In the genomic region with DNA sequence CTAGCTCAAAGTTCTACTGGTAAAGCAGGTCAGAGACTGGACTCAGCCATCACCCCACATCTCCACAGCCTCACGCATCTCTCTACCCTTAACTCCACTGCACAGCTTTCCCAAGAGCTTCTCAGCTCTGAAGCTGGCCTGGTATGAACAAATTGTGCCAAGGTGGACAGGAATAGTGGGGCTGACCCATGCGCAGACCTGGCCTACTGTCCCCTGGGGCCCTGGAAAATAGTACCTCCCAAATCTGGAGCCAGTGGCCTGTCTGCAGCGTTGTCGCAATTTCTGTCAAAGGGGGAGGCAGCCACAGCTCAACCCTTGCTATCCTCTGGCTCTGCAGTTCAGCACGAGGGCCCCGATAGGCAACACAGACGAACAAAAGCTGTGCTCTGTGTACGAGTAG, we compare ENCODE assay signal across 13 mouse cellular contexts. TPM values are rescaled to one million over a fixed set of nuclear protein-coding genes. Genes with fewer than 3 reads are reported as not detected.
DNase-seq lines count a peak whose midpoint lies in the region; ATAC-seq and TF ChIP-seq lines count a peak whose summit lies in the region.
"Had no signal": no experiment of that assay in that cellular context is flagged by ENCODE, and none has a peak within 500 bp of the region (broad histone marks: within the 10 kb centered on the region; RNA-seq: fewer than 3 reads in every experiment).

A gene (plus strand): TSS at position 315 of the 400 bp plus-strand sequence.

- no peak for TF ChIP-seq POLR2A in limb, embryonic 14.5 days (IDR thresholded peaks at IDR 0.05; ENCODE audit: borderline replicate concordance, extremely low read depth, insufficient read depth, insufficient read length)

- H3K27me3 ChIP-seq in midbrain, embryonic 10.5 days (ENCODE audit: low read depth, poor library complexity, severe bottlenecking), result 0 out of 2 replicates have a peak, but pooled peaks cover 4% of the 10 kb centered on the region
- H3K27me3 ChIP-seq in midbrain, embryonic 16.5 days (ENCODE audit: control insufficient read depth, insufficient read depth, low read depth, low read length), result no peaks in the 10 kb centered on the region
- 0 out of 2 replicates have a peak, but pooled peaks cover 4% of the 10 kb centered on the region for H3K27me3 ChIP-seq in heart, embryonic 13.5 days (replicated peaks)
- no peaks in the 10 kb centered on the region for H3K27me3 ChIP-seq in limb, embryonic 14.5 days (ENCODE audit: control insufficient read depth, insufficient read depth, low read length)
- H3K27me3 ChIP-seq in intestine, embryonic 16.5 days (replicated peaks; ENCODE audit: control insufficient read depth, insufficient read depth, low read length), result no peaks in the 10 kb centered on the region
- H3K27me3 ChIP-seq: forebrain, embryonic 13.5 days; lung, embryonic 15.5 days; midbrain, embryonic 12.5 days had no signal

- WGBS in midbrain, embryonic 10.5 days, result 89% methylated on average over 8 of the region's 8 CpGs
- WGBS in midbrain, embryonic 16.5 days, result 87% methylated on average over 8 of the region's 8 CpGs
- WGBS in heart, embryonic 13.5 days, result 77% methylated on average over 8 of the region's 8 CpGs
- WGBS in limb, embryonic 14.5 days, result 86% methylated on average over 8 of the region's 8 CpGs
- WGBS in intestine, embryonic 16.5 days, result 88% methylated on average over 8 of the region's 8 CpGs

- peaks cover 21% of the 10 kb centered on the region for H3K4me1 ChIP-seq in midbrain, embryonic 10.5 days
- peaks cover 2% of the 10 kb centered on the region; the same call in 1 of the 2 replicates for H3K4me1 ChIP-seq in midbrain, embryonic 16.5 days (ENCODE audit: control insufficient read depth, insufficient read depth, low read length)
- H3K4me1 ChIP-seq in brown adipose tissue, adult 24 weeks (ENCODE audit: control insufficient read depth, insufficient read depth, insufficient read length, low read length), result peaks cover 28% of the 10 kb centered on the region
- peaks cover 64% of the 10 kb centered on the region for H3K4me1 ChIP-seq in heart, embryonic 13.5 days
- peaks cover 22% of the 10 kb centered on the region for H3K4me1 ChIP-seq in limb, embryonic 14.5 days (ENCODE audit: control insufficient read depth, insufficient read depth, low read length)
- H3K4me1 ChIP-seq in intestine, embryonic 16.5 days (ENCODE audit: control insufficient read depth, insufficient read depth, low read length), result peaks cover 15% of the 10 kb centered on the region

- no peak within 1 kb of the TSS for H3K4me2 ChIP-seq in midbrain, embryonic 16.5 days (ENCODE audit: low read length)
- H3K4me2 ChIP-seq in heart, embryonic 13.5 days, result peak within 1 kb of the TSS; percentile 68; the same call in 1 of the 2 replicates
- no peak within 1 kb of the TSS for H3K4me2 ChIP-seq in limb, embryonic 14.5 days (replicated peaks; ENCODE audit: low read depth, low read length, severe bottlenecking)
- no peak within 1 kb of the TSS for H3K4me2 ChIP-seq in intestine, embryonic 16.5 days (ENCODE audit: low read depth, low read length)
- H3K4me2 ChIP-seq: forebrain, embryonic 13.5 days; lung, embryonic 15.5 days; midbrain, embryonic 12.5 days had no signal

- H3K27ac ChIP-seq in midbrain, embryonic 10.5 days (replicated peaks), result peak within 1 kb of the TSS; percentile 23; the same call in 1 of the 2 replicates
- H3K27ac ChIP-seq in midbrain, embryonic 16.5 days (ENCODE audit: low read length), result no peak within 1 kb of the TSS
- H3K27ac ChIP-seq in brown adipose tissue, adult 24 weeks (replicated peaks; ENCODE audit: low read depth, low read length), result peak within 1 kb of the TSS; percentile 73
- peak within 1 kb of the TSS; percentile 99 for H3K27ac ChIP-seq in heart, embryonic 13.5 days (replicated peaks)
- peak within 1 kb of the TSS; percentile 79 for H3K27ac ChIP-seq in limb, embryonic 14.5 days (replicated peaks; ENCODE audit: low read depth, low read length)
- no peak within 1 kb of the TSS for H3K27ac ChIP-seq in intestine, embryonic 16.5 days (ENCODE audit: low read length)
- H3K27ac ChIP-seq: forebrain, embryonic 13.5 days; midbrain, embryonic 12.5 days had no signal

- no peak within 1 kb of the TSS for H3K9ac ChIP-seq in midbrain, embryonic 16.5 days (ENCODE audit: low read depth, low read length)
- H3K9ac ChIP-seq in heart, embryonic 13.5 days, result peak within 1 kb of the TSS; percentile 29
- no peak within 1 kb of the TSS for H3K9ac ChIP-seq in limb, embryonic 14.5 days (ENCODE audit: low read depth, low read length, severe bottlenecking)
- H3K9ac ChIP-seq in intestine, embryonic 16.5 days (ENCODE audit: low read depth, low read length), result no peak within 1 kb of the TSS
- H3K9ac ChIP-seq: forebrain, embryonic 13.5 days; lung, embryonic 15.5 days; midbrain, embryonic 12.5 days had no signal

- H3K36me3 ChIP-seq in midbrain, embryonic 10.5 days, result no peaks in the 10 kb centered on the region
- no peaks in the 10 kb centered on the region for H3K36me3 ChIP-seq in midbrain, embryonic 16.5 days (ENCODE audit: control insufficient read depth, insufficient read depth, low read length)
- no peaks in the 10 kb centered on the region for H3K36me3 ChIP-seq in heart, embryonic 13.5 days
- H3K36me3 ChIP-seq in limb, embryonic 14.5 days (ENCODE audit: control insufficient read depth, insufficient read depth, low read length), result no peaks in the 10 kb centered on the region
- H3K36me3 ChIP-seq in intestine, embryonic 16.5 days (ENCODE audit: control insufficient read depth, insufficient read depth, low read length), result no peaks in the 10 kb centered on the region
- H3K36me3 ChIP-seq: lung, embryonic 15.5 days; midbrain, embryonic 12.5 days had no signal

- no peak within 1 kb of the TSS for H3K4me3 ChIP-seq in midbrain, embryonic 10.5 days
- no peak within 1 kb of the TSS for H3K4me3 ChIP-seq in midbrain, embryonic 16.5 days (ENCODE audit: low read depth, low read length)
- H3K4me3 ChIP-seq in brown adipose tissue, adult 24 weeks (ENCODE audit: insufficient read depth, low read depth, low read length), result peak within 1 kb of the TSS; percentile 53
- H3K4me3 ChIP-seq in heart, embryonic 13.5 days, result no peak within 1 kb of the TSS
- no peak within 1 kb of the TSS for H3K4me3 ChIP-seq in limb, embryonic 14.5 days (replicated peaks; ENCODE audit: low read length)
- no peak within 1 kb of the TSS for H3K4me3 ChIP-seq in intestine, embryonic 16.5 days (ENCODE audit: low read length)
- H3K4me3 ChIP-seq: forebrain, embryonic 13.5 days; lung, embryonic 15.5 days; midbrain, embryonic 12.5 days had no signal

- no peak for ATAC-seq in midbrain, embryonic 16.5 days
- ATAC-seq in heart, embryonic 13.5 days (ENCODE audit: extremely low read depth, insufficient number of reproducible peaks, low FRiP score, low TSS enrichment), result no peak
- no peak for ATAC-seq in limb, embryonic 14.5 days (ENCODE audit: low FRiP score, low read depth)
- no peak for ATAC-seq in intestine, embryonic 16.5 days
- ATAC-seq: forebrain, embryonic 13.5 days had no signal

- no peaks in the 10 kb centered on the region for H3K9me3 ChIP-seq in midbrain, embryonic 10.5 days (replicated peaks)
- H3K9me3 ChIP-seq in midbrain, embryonic 16.5 days (replicated peaks; ENCODE audit: control insufficient read depth, low read length, poor library complexity, severe bottlenecking), result no peaks in the 10 kb centered on the region
- no peaks in the 10 kb centered on the region for H3K9me3 ChIP-seq in heart, embryonic 13.5 days
- H3K9me3 ChIP-seq in limb, embryonic 14.5 days (ENCODE audit: control insufficient read depth, low read length), result no peaks in the 10 kb centered on the region
- H3K9me3 ChIP-seq in intestine, embryonic 16.5 days (ENCODE audit: control insufficient read depth, low read length), result no peaks in the 10 kb centered on the region
- H3K9me3 ChIP-seq: forebrain, embryonic 13.5 days; lung, embryonic 15.5 days; midbrain, embryonic 12.5 days had no signal

- no peak for DNase-seq in midbrain, embryonic 10.5 days (ENCODE audit: low spot score)
- DNase-seq in limb, embryonic 14.5 days (ENCODE audit: low spot score), result no peak
- no peak for DNase-seq in MN1 (ENCODE audit: low spot score)
- DNase-seq in B cell, adult 2 months, result no peak

RNA-seq across cellular contexts. Expression of the gene that starts here (rescaled TPM):
- polyA plus RNA-seq in midbrain, embryonic 10.5 days (2016; fragmentation: Nextera tagmentation; extraction: Ambion mirVana), result not detected in 2 replicates
- 0.16 and 0.17 TPM in 2 replicates for polyA plus RNA-seq in midbrain, embryonic 16.5 days (2015; fragmentation: Nextera tagmentation; extraction: Ambion mirVana)
- polyA plus RNA-seq in brown adipose tissue, adult 24 weeks (2012; ENCODE audit: insufficient read depth, insufficient read length, missing spikeins), result 130 and 140 TPM in 2 replicates
- polyA plus RNA-seq in heart, embryonic 13.5 days (2015; fragmentation: Nextera tagmentation; extraction: Ambion mirVana), result 6.0 and 6.2 TPM in 2 replicates
- 0.87 and 1.3 TPM in 2 replicates for polyA plus RNA-seq in limb, embryonic 14.5 days (2012; rRNA removed)
- polyA plus RNA-seq in limb, embryonic 14.5 days (2014; fragmentation: Nextera tagmentation; extraction: Ambion mirVana), result 0.47 and 0.54 TPM in 2 replicates
- 0.10 and 0.18 TPM in 2 replicates for polyA plus RNA-seq in intestine, embryonic 16.5 days (2015; fragmentation: Nextera tagmentation; extraction: Ambion mirVana)
- polyA plus RNA-seq: forebrain, embryonic 13.5 days; hindbrain, embryonic 11.5 days; midbrain, embryonic 12.5 days; neural tube, embryonic 11.5 days had no signal

Comparison
In these comparisons a context has a peak if more than half of its experiments do, and no peak if none do; other contexts are left out.
1. RNA of the gene that starts here (polyA plus RNA-seq): 130 to 140 TPM in brown adipose tissue, adult 24 weeks; 6.0 to 6.2 TPM in heart, embryonic 13.5 days, 0.47 to 1.3 TPM in limb, embryonic 14.5 days, 0.16 to 0.17 TPM in midbrain, embryonic 16.5 days, 0.10 to 0.18 TPM in intestine, embryonic 16.5 days and not detected in midbrain, embryonic 10.5 days; every median in the first group is over 10 times any median in the second.
2. H3K27ac ChIP-seq: peak in midbrain, embryonic 10.5 days (single experiment), brown adipose tissue, adult 24 weeks (single experiment), heart, embryonic 13.5 days (single experiment) and limb, embryonic 14.5 days (single experiment); none in midbrain, embryonic 16.5 days (single experiment) and intestine, embryonic 16.5 days (single experiment).